Mouse (Mus musculus) hindbrain, embryonic 16.5 days (tissue): ENCODE results near the gene Tead4. TPM values are rescaled to one million over a fixed set of nuclear protein-coding genes. Genes with fewer than 3 reads are reported as not detected.

Experiments
- ATAC-seq: fragments of 200-750 bp; cut with Nextera tagmentation; 2 replicates; pipeline ENCODE4 v1.8.0; 2017; ENCODE audit warnings: moderate TSS enrichment, moderate library complexity
- H3K27ac ChIP-seq: fragments of 300-500 bp; sonication (generic); 2 replicates; pipeline ENCODE4 v1.5.1; 2014; ENCODE audit warnings: low read depth, mild to moderate bottlenecking, control low read depth, low read length, moderate library complexity
- H3K27me3 ChIP-seq: fragments of 300-500 bp; sonication (generic); replicated peaks from 2 replicates; pipeline ENCODE4 v1.6.1; 2014; ENCODE audit warnings: low read length; ENCODE audit not compliant: control insufficient read depth, insufficient read depth
- H3K36me3 ChIP-seq: fragments of 300-500 bp; sonication (generic); 2 replicates; pipeline ENCODE4 v1.6.1; 2014; ENCODE audit warnings: mild to moderate bottlenecking, low read length, moderate library complexity, mixed read lengths; ENCODE audit not compliant: control insufficient read depth, insufficient read depth
- H3K4me1 ChIP-seq: fragments of 300-500 bp; sonication (generic); 2 replicates; pipeline ENCODE4 v1.6.1; 2014; ENCODE audit warnings: low read depth, low read length; ENCODE audit not compliant: control insufficient read depth, insufficient read depth
- H3K4me2 ChIP-seq: fragments of 300-500 bp; sonication (generic); 2 replicates; pipeline ENCODE4 v1.6.1; 2014; ENCODE audit warnings: mild to moderate bottlenecking, low read length, control low read depth, moderate library complexity
- H3K4me3 ChIP-seq: fragments of 300-500 bp; sonication (generic); 2 replicates; pipeline ENCODE4 v1.5.1; 2014; ENCODE audit warnings: mild to moderate bottlenecking, low read length, control low read depth, moderate library complexity
- H3K9ac ChIP-seq: fragments of 300-500 bp; sonication (generic); 2 replicates; pipeline ENCODE4 v1.6.1; 2014; ENCODE audit warnings: low read depth, mild to moderate bottlenecking, control low read depth, low read length, moderate library complexity
- H3K9me3 ChIP-seq: fragments of 300-500 bp; sonication (generic); 2 replicates; pipeline ENCODE4 v1.6.1; 2014; ENCODE audit warnings: mild to moderate bottlenecking, low read length, moderate library complexity; ENCODE audit not compliant: control insufficient read depth
- WGBS: fragments of 180-500 bp; shearing (Covaris S2); extraction: QIAGEN DNeasy Blood & Tissue Kit; methylation state at CpG from one replicate; pipeline ENCODE4 v1.1.7; 2014; 5-methylcytosine and 5-hydroxymethylcytosine counted together
- polyA plus RNA-seq: library from polyadenylated mRNA; unstranded; fragments of >200 nt; fragmentation: Nextera tagmentation; extraction: Ambion mirVana; gene quantifications from 2 replicates; pipeline ENCODE4 v1.2.1, GENCODE M21; 2015

Gene Tead4
- polyA plus RNA-seq, 1 experiment from 2014 or later, result 0.81 TPM

- Histone ChIP-seq H3K4me3 (no peak overlapping the region), H3K4me2 (no peak overlapping the region), H3K9ac (no peak overlapping the region), H3K27ac (no peak overlapping the region), H3K4me1 (no peaks in the 10 kb centered on the region; the same call in 1 of the 2 replicates), H3K9me3 (no peaks in the 10 kb centered on the region), H3K27me3 (no peaks in the 10 kb centered on the region), H3K36me3 (no peaks in the 10 kb centered on the region)
- ATAC-seq, result no peak
- WGBS, result 50% methylated on average over 5 of the region's 5 CpGs
These were observed 21.0 kb downstream of the Tead4 start for GRCm38 (mm10) chr6:128279608-128280007.

- 76% methylated on average over 4 of the region's 4 CpGs for WGBS
- no peak overlapping the region for H3K9ac ChIP-seq
- H3K4me2 ChIP-seq, result no peak overlapping the region
- H3K36me3 ChIP-seq, result no peaks in the 10 kb centered on the region
- no peaks in the 10 kb centered on the region; the same call in 1 of the 2 replicates for H3K4me1 ChIP-seq
- H3K27ac ChIP-seq, result no peak overlapping the region
- ATAC-seq, result no peak
- no peaks in the 10 kb centered on the region for H3K27me3 ChIP-seq
- no peak overlapping the region for H3K4me3 ChIP-seq
- H3K9me3 ChIP-seq, result no peaks in the 10 kb centered on the region
These were observed 21.5 kb downstream of the Tead4 start for GRCm38 (mm10) chr6:128279099-128279498.

- no peaks in the 10 kb centered on the region; the same call in 1 of the 2 replicates for H3K4me1 ChIP-seq
- H3K4me2 ChIP-seq, result no peak overlapping the region
- H3K27ac ChIP-seq, result no peak overlapping the region
- no peaks in the 10 kb centered on the region for H3K9me3 ChIP-seq
- no peak overlapping the region for H3K4me3 ChIP-seq
- 83% methylated on average over 11 of the region's 11 CpGs for WGBS
- no peak for ATAC-seq
- H3K36me3 ChIP-seq, result no peaks in the 10 kb centered on the region
- H3K27me3 ChIP-seq, result no peaks in the 10 kb centered on the region
- H3K9ac ChIP-seq, result no peak overlapping the region
These were observed 23.2 kb downstream of the Tead4 start for GRCm38 (mm10) chr6:128277132-128278085.

- 91% methylated on average over 6 of the region's 6 CpGs for WGBS
These were observed 24.3 kb downstream of the Tead4 start for GRCm38 (mm10) chr6:128276349-128276748.

GRCm38 (mm10) chr6:128275506-128276064, 25.0 kb downstream of the Tead4 start:
- no peaks in the 10 kb centered on the region for H3K36me3 ChIP-seq
- peak; percentile 30 for ATAC-seq

More at GRCm38 (mm10) chr6:128276349-128276748, 24.3 kb downstream of the Tead4 start:
- no peak for ATAC-seq
- Histone ChIP-seq H3K4me3 (no peak overlapping the region), H3K27me3 (no peaks in the 10 kb centered on the region), H3K36me3 (no peaks in the 10 kb centered on the region), H3K27ac (no peak overlapping the region), H3K4me1 (no peaks in the 10 kb centered on the region), H3K4me2 (no peak overlapping the region), H3K9ac (no peak overlapping the region), H3K9me3 (no peaks in the 10 kb centered on the region)

GRCm38 (mm10) chr6:128273507-128273906, 27.1 kb downstream of the Tead4 start:
- Histone ChIP-seq H3K36me3 (no peaks in the 10 kb centered on the region), H3K27ac (no peak overlapping the region), H3K4me1 (no peaks in the 10 kb centered on the region), H3K4me3 (no peak overlapping the region), H3K4me2 (no peak overlapping the region), H3K27me3 (no peaks in the 10 kb centered on the region), H3K9ac (no peak overlapping the region), H3K9me3 (no peaks in the 10 kb centered on the region)
- no peak for ATAC-seq
- WGBS, result 73% methylated on average over 1 of the region's 1 CpGs

More at GRCm38 (mm10) chr6:128275506-128276064, 25.0 kb downstream of the Tead4 start:
- 88% methylated on average over 8 of the region's 8 CpGs for WGBS
- Histone ChIP-seq H3K27me3 (no peaks in the 10 kb centered on the region), H3K4me3 (no peak overlapping the region), H3K9ac (no peak overlapping the region), H3K4me2 (no peak overlapping the region), H3K9me3 (no peaks in the 10 kb centered on the region), H3K4me1 (no peaks in the 10 kb centered on the region), H3K27ac (no peak overlapping the region)

GRCm38 (mm10) chr6:128272754-128273153, 27.9 kb downstream of the Tead4 start:
- WGBS, result 97% methylated on average over 17 of the region's 17 CpGs
- Histone ChIP-seq H3K4me2 (no peak overlapping the region), H3K36me3 (no peaks in the 10 kb centered on the region), H3K4me1 (no peaks in the 10 kb centered on the region), H3K9ac (no peak overlapping the region), H3K27me3 (no peaks in the 10 kb centered on the region), H3K4me3 (no peak overlapping the region), H3K9me3 (no peaks in the 10 kb centered on the region), H3K27ac (no peak overlapping the region)
- no peak for ATAC-seq

- Histone ChIP-seq H3K4me3 (no peak overlapping the region), H3K4me1 (no peaks in the 10 kb centered on the region), H3K36me3 (no peaks in the 10 kb centered on the region), H3K4me2 (no peak overlapping the region), H3K27me3 (no peaks in the 10 kb centered on the region), H3K9ac (no peak overlapping the region), H3K27ac (no peak overlapping the region), H3K9me3 (no peaks in the 10 kb centered on the region)
- ATAC-seq, result no peak
- WGBS, result 81% methylated on average over 4 of the region's 4 CpGs
These were observed 30.8 kb downstream of the Tead4 start for GRCm38 (mm10) chr6:128269850-128270249.

GRCm38 (mm10) chr6:128264870-128265526, 35.6 kb downstream of the Tead4 start:
- ATAC-seq, result no peak
- no peak overlapping the region for H3K27ac ChIP-seq
- H3K9me3 ChIP-seq, result no peaks in the 10 kb centered on the region
- no peaks in the 10 kb centered on the region for H3K27me3 ChIP-seq
- H3K36me3 ChIP-seq, result no peaks in the 10 kb centered on the region
- WGBS, result 85% methylated on average over 8 of the region's 8 CpGs
- H3K4me2 ChIP-seq, result no peak overlapping the region
- H3K9ac ChIP-seq, result no peak overlapping the region
- no peak overlapping the region for H3K4me3 ChIP-seq
- H3K4me1 ChIP-seq, result no peaks in the 10 kb centered on the region
